Mouse (Mus musculus) embryonic facial prominence, embryonic 11.5 days (tissue): ENCODE measurements around the gene Nup160. TPM values are rescaled to one million over a fixed set of nuclear protein-coding genes. Genes with fewer than 3 reads are reported as not detected.

ENCODE experiments used
- ATAC-seq: fragments of 200-750 bp; cut with Nextera tagmentation; replicated peaks from 2 replicates; pipeline ENCODE4 v1.8.0; 2017; ENCODE audit warnings: low read depth; ENCODE audit not compliant: insufficient number of reproducible peaks, low FRiP score, low TSS enrichment
- DNase-seq: peaks from one replicate; pipeline ENCODE4 v3.0.0-alpha.2; 2015; ENCODE audit warnings: low spot score
- H3K27ac ChIP-seq: fragments of 300-500 bp; sonication (generic); replicated peaks from 2 replicates; pipeline ENCODE4 v1.5.1; 2014; ENCODE audit warnings: mild to moderate bottlenecking, low read depth, low read length, control low read depth
- H3K27me3 ChIP-seq: fragments of 300-500 bp; sonication (generic); 2 replicates; pipeline ENCODE4 v1.6.1; 2014; ENCODE audit warnings: mild to moderate bottlenecking, low read length, moderate library complexity, mixed read lengths; ENCODE audit not compliant: control insufficient read depth, insufficient read depth
- H3K36me3 ChIP-seq: fragments of 300-500 bp; sonication (generic); replicated peaks from 2 replicates; pipeline ENCODE4 v1.6.1; 2014; ENCODE audit warnings: low read depth, mild to moderate bottlenecking, low read length, moderate library complexity, mixed read lengths; ENCODE audit not compliant: control insufficient read depth, insufficient read depth
- H3K4me1 ChIP-seq: fragments of 300-500 bp; sonication (generic); 2 replicates; pipeline ENCODE4 v1.6.1; 2014; ENCODE audit warnings: low read length, mixed read lengths; ENCODE audit not compliant: control insufficient read depth, insufficient read depth
- H3K4me2 ChIP-seq: fragments of 300-500 bp; sonication (generic); 2 replicates; pipeline ENCODE4 v1.6.1; 2014; ENCODE audit warnings: low read depth, mild to moderate bottlenecking, control low read depth, low read length, moderate library complexity
- H3K4me3 ChIP-seq: fragments of 300-500 bp; sonication (generic); 2 replicates; pipeline ENCODE4 v1.5.1; 2014; ENCODE audit warnings: low read depth, low read length, control low read depth
- H3K9ac ChIP-seq: fragments of 300-500 bp; sonication (generic); replicated peaks from 2 replicates; pipeline ENCODE4 v1.6.1; 2014; ENCODE audit warnings: mild to moderate bottlenecking, control low read depth, low read length
- H3K9me3 ChIP-seq: fragments of 300-500 bp; sonication (generic); replicated peaks from 2 replicates; pipeline ENCODE4 v1.6.1; 2016; ENCODE audit warnings: mild to moderate bottlenecking, low read length, inconsistent platforms, mixed read lengths; ENCODE audit not compliant: control insufficient read depth
- WGBS: fragments of 180-500 bp; shearing (Covaris S2); extraction: QIAGEN DNeasy Blood & Tissue Kit; methylation state at CpG from one replicate; pipeline ENCODE4 v1.1.7; 2014; 5-methylcytosine and 5-hydroxymethylcytosine counted together
- polyA plus RNA-seq: library from polyadenylated mRNA; unstranded; fragments of >200 nt; fragmentation: Nextera tagmentation; extraction: Ambion mirVana; gene quantifications from 2 replicates; pipeline ENCODE4 v1.2.1, GENCODE M21; 2014

Gene Nup160
- polyA plus RNA-seq, 1 experiment from 2014 or later = 74.3 TPM

DNA sequence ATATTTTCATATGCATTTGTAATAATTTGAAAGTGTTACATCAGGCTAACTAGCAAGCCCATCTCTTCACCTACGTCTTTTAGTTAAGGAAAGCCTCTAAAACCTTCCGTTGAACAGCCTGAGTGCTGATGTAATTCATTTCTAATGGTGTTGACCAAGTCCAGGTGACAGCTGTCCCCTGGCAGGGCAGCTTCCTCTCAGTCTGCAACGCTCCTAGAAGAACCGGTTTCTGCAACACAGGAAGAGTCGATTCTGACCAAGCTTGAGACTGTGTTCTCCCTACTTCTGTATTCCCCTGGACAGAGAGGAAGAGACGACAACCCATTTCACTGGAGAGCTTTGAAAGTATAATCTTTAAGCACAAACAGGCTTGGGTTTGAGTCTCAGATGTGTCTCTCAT, 21.6 kb upstream of the Nup160 start:
- ATAC-seq = no peak
- no peak overlapping the region for H3K27ac ChIP-seq
- H3K4me2 ChIP-seq = no peak overlapping the region
- no peaks in the 10 kb centered on the region for H3K36me3 ChIP-seq
- no peaks in the 10 kb centered on the region for H3K4me1 ChIP-seq
- DNase-seq = no peak
- H3K9ac ChIP-seq = no peak overlapping the region
- WGBS = 77% methylated on average over 6 of the region's 6 CpGs
- no peak overlapping the region for H3K4me3 ChIP-seq
- no peaks in the 10 kb centered on the region for H3K27me3 ChIP-seq
- no peaks in the 10 kb centered on the region for H3K9me3 ChIP-seq

GRCm38 (mm10) chr2:90658613-90659012, 18.4 kb upstream of the Nup160 start:
- Histone ChIP-seq H3K27me3 (no peaks in the 10 kb centered on the region), H3K36me3 (no peaks in the 10 kb centered on the region), H3K4me3 (no peak overlapping the region), H3K9ac (no peak overlapping the region), H3K27ac (no peak overlapping the region), H3K4me1 (no peaks in the 10 kb centered on the region), H3K4me2 (no peak overlapping the region), H3K9me3 (no peaks in the 10 kb centered on the region)
- DNase-seq (no peak), ATAC-seq (no peak)
- 75% methylated on average over 4 of the region's 4 CpGs for WGBS

DNA sequence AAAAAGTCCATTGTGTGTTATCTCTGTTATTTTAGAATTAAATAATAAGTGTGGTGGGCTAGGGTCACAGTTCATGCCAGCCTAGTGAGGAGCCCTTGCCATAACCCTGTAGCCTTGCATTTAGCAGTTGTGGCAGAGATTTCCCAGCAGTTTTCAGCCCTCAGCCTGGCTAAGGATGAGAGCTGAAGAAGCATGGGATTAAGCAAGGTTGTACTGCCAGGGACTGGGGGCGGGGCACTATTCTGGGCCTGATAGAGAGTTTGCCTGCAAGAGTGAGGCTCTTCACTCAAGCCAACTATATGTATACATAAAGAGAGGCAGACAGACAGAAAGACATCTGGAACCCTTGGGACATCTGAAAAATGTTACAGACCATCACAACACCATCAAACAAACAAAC, 18.0 kb upstream of the Nup160 start:
- ATAC-seq = no peak
- Histone ChIP-seq H3K27ac (no peak overlapping the region), H3K36me3 (no peaks in the 10 kb centered on the region), H3K4me1 (no peaks in the 10 kb centered on the region), H3K9me3 (no peaks in the 10 kb centered on the region), H3K9ac (no peak overlapping the region), H3K4me2 (no peak overlapping the region), H3K27me3 (no peaks in the 10 kb centered on the region), H3K4me3 (no peak overlapping the region)
- DNase-seq = no peak
- 83% methylated on average over 1 of the region's 1 CpGs for WGBS

DNA sequence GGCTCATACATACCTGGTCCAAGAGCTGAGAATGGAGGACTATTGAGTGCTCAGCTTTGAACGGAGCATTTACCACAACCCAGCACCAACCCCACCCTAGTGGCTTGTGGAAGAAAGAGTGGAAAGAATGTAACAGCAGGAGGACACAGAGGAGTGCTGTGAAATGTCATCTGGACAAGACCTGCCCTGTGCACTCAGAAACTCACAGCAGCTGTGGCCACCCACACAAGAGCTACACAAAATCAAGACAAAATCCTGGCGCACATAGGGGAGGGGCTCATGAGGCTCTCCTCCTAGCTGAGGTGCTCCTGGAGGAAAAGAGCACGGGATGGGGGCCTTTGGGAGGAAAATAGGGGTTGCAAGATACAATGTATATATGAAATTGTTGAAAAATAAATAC, 17.4 kb upstream of the Nup160 start:
- Histone ChIP-seq H3K4me1 (no peaks in the 10 kb centered on the region), H3K36me3 (no peaks in the 10 kb centered on the region), H3K4me2 (no peak overlapping the region), H3K9me3 (no peaks in the 10 kb centered on the region), H3K27ac (no peak overlapping the region), H3K4me3 (no peak overlapping the region), H3K27me3 (no peaks in the 10 kb centered on the region), H3K9ac (no peak overlapping the region)
- WGBS = 88% methylated on average over 3 of the region's 3 CpGs
- no peak for DNase-seq
- ATAC-seq = no peak

GRCm38 (mm10) chr2:90660947-90661346, 16.1 kb upstream of the Nup160 start:
- H3K4me3 ChIP-seq = no peak overlapping the region
- no peak for DNase-seq
- no peaks in the 10 kb centered on the region for H3K27me3 ChIP-seq
- H3K27ac ChIP-seq = no peak overlapping the region
- no peak overlapping the region for H3K9ac ChIP-seq
- 61% methylated on average over 1 of the region's 1 CpGs for WGBS
- no peak for ATAC-seq
- H3K9me3 ChIP-seq = no peaks in the 10 kb centered on the region
- no peak overlapping the region for H3K4me2 ChIP-seq
- no peaks in the 10 kb centered on the region; the same call in 1 of the 2 replicates for H3K4me1 ChIP-seq
- H3K36me3 ChIP-seq = no peaks in the 10 kb centered on the region

GRCm38 (mm10) chr2:90661426-90661825, 15.6 kb upstream of the Nup160 start:
- Histone ChIP-seq H3K36me3 (no peaks in the 10 kb centered on the region), H3K4me1 (no peaks in the 10 kb centered on the region; the same call in 1 of the 2 replicates), H3K27me3 (no peaks in the 10 kb centered on the region), H3K4me2 (no peak overlapping the region), H3K27ac (no peak overlapping the region), H3K9me3 (no peaks in the 10 kb centered on the region), H3K4me3 (no peak overlapping the region), H3K9ac (no peak overlapping the region)
- WGBS = 32% methylated on average over 3 of the region's 3 CpGs
- no peak for DNase-seq
- ATAC-seq = 0 out of 2 replicates have a peak, but pooled peaks have one; percentile 49

- no peak overlapping the region for H3K4me3 ChIP-seq
- no peaks in the 10 kb centered on the region for H3K9me3 ChIP-seq
- no peak overlapping the region for H3K9ac ChIP-seq
- no peaks in the 10 kb centered on the region for H3K27me3 ChIP-seq
- peak overlapping the region; percentile 78 for H3K27ac ChIP-seq
- H3K4me2 ChIP-seq = no peak overlapping the region
- DNase-seq (peak; percentile 83), ATAC-seq (peak; percentile 39; the same call in 1 of the 2 replicates)
- H3K36me3 ChIP-seq = no peaks in the 10 kb centered on the region
- WGBS = 24% methylated on average over 11 of the region's 11 CpGs
- H3K4me1 ChIP-seq = peaks cover 2% of the 10 kb centered on the region
These were observed 10.2 kb upstream of the Nup160 start for GRCm38 (mm10) chr2:90666591-90667387.

DNA sequence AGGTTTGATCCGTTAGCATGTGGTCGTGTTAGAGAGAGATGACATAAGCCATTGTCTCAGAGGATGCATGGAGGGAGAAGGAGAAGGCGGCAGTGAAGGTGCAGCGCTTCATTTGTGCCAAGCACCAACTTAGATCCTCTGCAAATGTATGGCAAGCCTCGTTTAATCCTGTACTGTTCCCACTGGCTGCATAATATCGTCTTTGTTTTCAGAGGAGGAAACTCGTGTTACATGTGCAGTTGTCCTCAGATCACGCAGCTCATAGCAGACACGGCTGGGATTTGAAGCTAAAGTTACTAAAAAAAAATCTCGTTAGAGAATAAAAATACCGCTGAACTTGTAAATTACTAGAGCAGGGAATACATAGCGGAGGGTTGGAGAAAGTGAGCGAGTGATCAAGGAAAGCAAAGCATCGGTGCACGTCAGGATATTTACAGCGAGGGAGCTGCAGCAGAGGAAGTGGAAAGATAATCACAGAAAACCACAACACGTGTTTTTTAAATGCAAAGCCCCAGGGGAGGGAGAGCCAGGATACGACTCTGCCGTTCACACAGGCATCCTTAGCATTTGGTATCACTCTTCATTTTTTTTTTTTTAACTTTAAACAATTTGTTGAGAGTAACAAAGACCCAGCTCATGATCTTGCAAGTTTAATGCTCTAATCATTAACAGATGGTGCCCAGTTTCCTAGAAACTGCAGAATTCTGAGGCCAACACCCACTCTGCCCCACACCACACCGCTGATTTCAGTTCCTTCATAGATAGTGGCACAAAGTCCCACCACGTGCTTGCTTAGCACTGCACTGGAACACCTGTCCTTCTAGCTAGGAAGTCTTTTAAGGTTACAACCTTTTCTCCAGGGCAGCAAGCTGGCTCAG, 9.4 kb upstream of the Nup160 start:
- H3K4me3 ChIP-seq = no peak overlapping the region
- no peak overlapping the region for H3K9ac ChIP-seq
- H3K36me3 ChIP-seq = no peaks in the 10 kb centered on the region
- ATAC-seq = peak; percentile 75
- peaks cover 2% of the 10 kb centered on the region for H3K4me1 ChIP-seq
- H3K27ac ChIP-seq = peak overlapping the region; percentile 78
- WGBS = 20% methylated on average over 21 of the region's 21 CpGs
- H3K4me2 ChIP-seq = no peak overlapping the region; the same call in 1 of the 2 replicates
- H3K27me3 ChIP-seq = no peaks in the 10 kb centered on the region
- no peaks in the 10 kb centered on the region for H3K9me3 ChIP-seq
- peak; percentile 82 for DNase-seq
